Mouse (Mus musculus) C2C12 (cell line): Measurements from ENCODE around the gene Mtfp1. TPM values are rescaled to one million over a fixed set of nuclear protein-coding genes. Genes with fewer than 3 reads are reported as not detected.
A peak's percentile ranks its signal among the peaks of the same experiment; 100 is the strongest.

Source experiments
- H3K27me3 ChIP-seq: one replicate; pipeline ENCODE4 v1.6.1; 2011; ENCODE audit not compliant: control insufficient read depth, insufficient read depth, insufficient read length
- H3K36me3 ChIP-seq: one replicate; pipeline ENCODE4 v1.6.1; 2011; ENCODE audit not compliant: control insufficient read depth, insufficient read depth
- H3K4me3 ChIP-seq: one replicate; pipeline ENCODE4 v1.5.1; 2011; ENCODE audit warnings: mild to moderate bottlenecking, control low read depth; ENCODE audit not compliant: poor library complexity, insufficient read depth, severe bottlenecking
- H3K79me2 ChIP-seq: one replicate; pipeline ENCODE4 v1.6.1; 2011; ENCODE audit not compliant: control insufficient read depth, insufficient read depth
- H3K79me3 ChIP-seq: one replicate; pipeline ENCODE4 v1.6.1; 2011; ENCODE audit warnings: low read depth, control low read depth
- H3ac ChIP-seq: one replicate; pipeline ENCODE3; 2011; ENCODE audit warnings: low read depth; ENCODE audit not compliant: control insufficient read depth, insufficient read length
- CEBPB ChIP-seq: IDR thresholded peaks from one replicate; pipeline ENCODE4 v1.6.1; 2011; ENCODE audit warnings: low read depth, mild to moderate bottlenecking, control low read depth, moderate library complexity
- CTCF ChIP-seq: IDR thresholded peaks from one replicate; pipeline ENCODE4 v1.5.1; 2011; ENCODE audit not compliant: control insufficient read depth, insufficient read depth, insufficient read length
- FOSL1 ChIP-seq: IDR thresholded peaks from one replicate; pipeline ENCODE4 v1.8.0; 2011; ENCODE audit warnings: mild to moderate bottlenecking, low read length; ENCODE audit not compliant: poor library complexity, insufficient read depth, severe bottlenecking
- MAX ChIP-seq: IDR thresholded peaks from one replicate; pipeline ENCODE4 v1.6.1; 2011; ENCODE audit warnings: mild to moderate bottlenecking, control low read depth
- MYOD1 ChIP-seq: IDR thresholded peaks from one replicate; pipeline ENCODE4 v1.6.1; 2011; ENCODE audit warnings: low read depth; ENCODE audit not compliant: control insufficient read depth, insufficient read length
- MYOG ChIP-seq: IDR thresholded peaks from one replicate; pipeline ENCODE4 v1.6.1; 2011; ENCODE audit not compliant: control insufficient read depth, insufficient read length; ENCODE audit errors: extremely low read depth
- USF1 ChIP-seq: IDR thresholded peaks from one replicate; pipeline ENCODE4 v1.6.1; 2011; ENCODE audit warnings: low read depth, mild to moderate bottlenecking, control low read depth, moderate library complexity
- polyA plus RNA-seq: library from polyadenylated mRNA; unstranded; fragments of >200 nt; fragmentation: generic; extraction: Trizol; gene quantifications from one replicate; pipeline ENCODE4 v1.2.1, GENCODE M21; 2012; ENCODE audit warnings: missing spikeins

Mtfp1 gene
- polyA plus RNA-seq, 1 experiment, result 10.8 TPM

DNA sequence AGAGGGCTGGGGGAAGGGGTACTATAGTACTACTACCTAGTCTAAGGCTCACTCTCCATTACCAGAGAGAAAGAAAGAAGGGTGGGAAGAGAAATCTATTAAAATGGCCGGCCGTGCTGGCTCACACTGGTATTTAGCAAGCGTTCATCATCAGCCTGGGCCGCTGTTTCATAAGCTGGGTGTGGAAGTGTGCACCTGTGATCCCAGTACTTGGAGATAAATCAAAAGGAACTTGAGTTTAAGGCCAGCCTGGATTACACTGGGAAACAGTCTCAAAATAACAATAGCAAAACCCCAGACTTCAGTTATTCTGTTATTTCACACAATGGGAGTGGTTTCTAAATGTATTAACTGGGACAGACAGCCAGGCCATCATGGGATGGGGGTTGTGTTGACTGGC, 32.7 kb downstream of the Mtfp1 start:
- TF ChIP-seq USF1 (no peak), CTCF (no peak), MAX (no peak)
- Histone ChIP-seq H3K4me3 (no peak overlapping the region), H3K79me3 (no peaks in the 10 kb centered on the region), H3K79me2 (no peaks in the 10 kb centered on the region), H3K27me3 (peaks cover 39% of the 10 kb centered on the region), H3ac (no peak overlapping the region), H3K36me3 (no peaks in the 10 kb centered on the region)

DNA sequence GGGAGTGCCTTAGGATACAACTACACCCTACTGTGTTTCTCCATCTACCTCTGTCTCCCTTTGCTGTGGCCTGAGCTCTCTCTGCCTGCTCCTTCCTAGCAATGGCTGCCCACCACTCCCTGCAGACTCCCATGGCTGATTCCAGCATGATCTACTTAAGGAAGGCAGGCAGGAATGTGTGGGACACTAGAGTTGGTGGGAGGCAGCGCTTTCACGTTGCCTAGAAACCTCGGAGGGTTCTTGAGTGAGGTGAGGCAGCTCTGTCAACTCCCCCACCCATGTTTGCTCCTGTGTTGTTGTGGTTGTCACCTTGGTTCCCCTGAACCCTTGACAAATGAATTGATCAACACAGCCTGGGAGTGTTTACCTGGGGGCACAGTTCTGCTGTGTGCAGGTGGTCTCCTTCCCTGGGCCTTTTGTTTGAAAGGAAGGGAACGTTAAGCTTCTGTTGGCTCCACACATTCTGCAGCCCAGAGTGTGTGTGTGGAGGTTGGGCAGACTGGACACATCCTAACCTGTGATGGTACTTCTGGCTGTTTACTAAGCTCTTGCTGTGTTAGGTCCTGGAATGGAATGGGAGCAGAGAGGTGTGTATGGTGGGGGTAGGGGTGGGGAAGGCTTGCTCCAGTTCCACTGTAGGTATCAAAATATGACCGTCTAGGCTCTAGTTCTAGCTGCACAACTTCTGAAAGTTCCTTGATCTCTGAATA, 34.2 kb downstream of the Mtfp1 start:
- Histone ChIP-seq H3K79me3 (no peaks in the 10 kb centered on the region), H3K27me3 (peaks cover 44% of the 10 kb centered on the region)
- TF ChIP-seq CTCF, result no peak
- no peak for TF ChIP-seq MYOD1
- no peak for TF ChIP-seq FOSL1
- no peak for TF ChIP-seq MAX
- TF ChIP-seq CEBPB, result no peak
- no peak for TF ChIP-seq MYOG
- no peak for TF ChIP-seq USF1

DNA sequence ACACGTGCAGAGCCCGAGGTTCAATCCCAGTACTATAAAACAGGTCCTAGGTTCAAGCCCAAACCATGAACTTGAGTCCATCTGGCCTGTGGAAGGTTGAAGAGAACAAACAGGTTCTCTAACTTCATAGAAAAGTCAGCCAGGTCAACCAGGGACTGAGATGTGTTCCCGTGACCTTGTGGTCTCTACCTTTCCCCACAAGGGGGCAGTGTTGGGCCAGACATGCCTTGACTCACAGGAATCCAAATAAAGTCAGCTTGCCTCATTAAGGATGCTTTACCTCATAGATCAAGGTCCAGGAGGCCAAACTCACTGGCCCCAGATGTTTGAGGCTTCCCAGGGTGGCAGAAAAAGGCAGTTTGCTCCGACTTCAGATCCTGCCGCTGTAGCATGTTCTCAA, 41.7 kb downstream of the Mtfp1 start:
- Histone ChIP-seq H3K4me3 (no peak overlapping the region), H3ac (no peak overlapping the region), H3K36me3 (no peaks in the 10 kb centered on the region), H3K79me2 (no peaks in the 10 kb centered on the region), H3K27me3 (peaks cover 36% of the 10 kb centered on the region), H3K79me3 (no peaks in the 10 kb centered on the region)
- TF ChIP-seq USF1 (peak; percentile 14), MYOG (no peak), CEBPB (no peak), CTCF (peak; percentile 51), FOSL1 (no peak), MYOD1 (no peak)

More for the DNA sequence above, 34.2 kb downstream of the Mtfp1 start:
- no peaks in the 10 kb centered on the region for H3K79me2 ChIP-seq
- no peaks in the 10 kb centered on the region for H3K36me3 ChIP-seq
- H3ac ChIP-seq, result no peak overlapping the region
- no peak overlapping the region for H3K4me3 ChIP-seq

DNA sequence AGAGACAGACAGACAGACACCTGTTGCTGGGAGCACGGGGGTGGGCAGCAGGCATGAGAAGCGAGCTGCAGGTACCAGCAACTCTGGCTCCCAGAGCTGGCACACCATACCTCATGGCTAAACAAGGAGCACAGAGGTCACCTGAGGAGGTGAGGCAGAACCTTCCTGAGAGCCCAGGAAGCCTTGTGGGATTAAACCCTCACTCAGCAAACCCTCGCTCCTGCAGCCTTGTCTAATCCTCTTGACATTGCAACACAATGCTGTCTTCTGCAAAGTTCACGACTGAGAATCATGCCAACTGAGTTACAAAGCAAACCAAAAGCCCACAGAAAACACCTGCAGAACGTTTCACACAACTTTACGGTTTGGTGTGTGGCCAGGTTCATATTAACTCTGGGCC, 46.8 kb downstream of the Mtfp1 start:
- H3K27me3 ChIP-seq, result peaks cover 34% of the 10 kb centered on the region
- no peak overlapping the region for H3K4me3 ChIP-seq
- no peaks in the 10 kb centered on the region for H3K79me3 ChIP-seq
- no peaks in the 10 kb centered on the region for H3K79me2 ChIP-seq
- H3K36me3 ChIP-seq, result no peaks in the 10 kb centered on the region
- TF ChIP-seq FOSL1 (no peak), MAX (no peak), CTCF (no peak)
- no peak overlapping the region for H3ac ChIP-seq

DNA sequence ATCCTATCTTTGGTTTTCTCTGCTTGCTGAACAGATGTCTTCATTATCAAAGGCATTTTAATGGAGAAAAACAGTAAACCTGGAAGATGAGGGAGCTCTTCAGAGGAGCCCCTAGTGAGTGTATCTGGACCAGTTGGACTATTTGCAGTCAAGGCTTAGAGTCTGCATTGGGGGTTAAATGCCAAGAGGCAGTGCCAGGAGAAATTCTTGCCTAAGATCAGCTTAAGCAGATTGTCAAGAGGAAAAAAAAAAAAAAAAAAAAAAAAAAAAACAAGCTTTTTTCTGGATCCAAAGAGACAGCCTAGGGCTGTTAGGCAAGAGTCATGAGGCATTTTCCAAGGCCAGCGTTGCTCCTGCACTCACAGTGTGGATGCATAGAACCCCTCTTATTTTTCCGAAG, 47.5 kb downstream of the Mtfp1 start:
- TF ChIP-seq CEBPB (no peak), CTCF (no peak), MYOG (no peak), FOSL1 (no peak), USF1 (no peak), MAX (no peak), MYOD1 (no peak)
- Histone ChIP-seq H3ac (no peak overlapping the region), H3K79me2 (no peaks in the 10 kb centered on the region), H3K4me3 (no peak overlapping the region), H3K27me3 (peaks cover 34% of the 10 kb centered on the region), H3K36me3 (no peaks in the 10 kb centered on the region), H3K79me3 (no peaks in the 10 kb centered on the region)

DNA sequence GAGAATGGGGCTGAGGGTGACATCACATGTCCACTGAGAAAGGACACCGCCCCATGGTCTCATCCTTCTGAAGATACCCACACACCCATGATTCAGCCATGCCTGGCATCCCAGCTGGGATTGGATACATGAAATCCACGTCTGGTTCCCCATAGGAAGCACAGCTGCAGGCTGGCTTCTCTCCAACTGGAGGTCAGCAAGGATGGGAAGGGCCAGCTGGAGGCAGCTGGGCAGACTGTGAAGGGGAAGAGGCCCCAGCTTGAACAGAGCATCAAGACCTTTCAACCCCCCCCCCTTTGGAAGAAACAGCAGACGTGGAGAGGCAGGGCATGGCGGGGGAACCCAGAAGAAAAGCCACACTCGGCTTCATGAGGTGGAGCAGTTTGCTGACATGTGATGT, 48.7 kb downstream of the Mtfp1 start:
- H3K36me3 ChIP-seq, result no peaks in the 10 kb centered on the region
- TF ChIP-seq FOSL1 (no peak), MYOD1 (no peak), MYOG (no peak), CTCF (no peak), CEBPB (no peak), USF1 (no peak), MAX (no peak)
- H3K79me2 ChIP-seq, result no peaks in the 10 kb centered on the region
- no peaks in the 10 kb centered on the region for H3K79me3 ChIP-seq
- H3K27me3 ChIP-seq, result peaks cover 35% of the 10 kb centered on the region
- no peak overlapping the region for H3ac ChIP-seq
- no peak overlapping the region for H3K4me3 ChIP-seq
